Mouse (Mus musculus) embryo, embryonic 9.5 days (tissue): ENCODE results near the gene Ptgfrn.

Experiments used
- DNase-seq: peaks from one replicate; pipeline ENCODE4 v3.0.0-alpha.2; 2017; ENCODE audit errors: extremely low spot score

Gene Ptgfrn

DNA sequence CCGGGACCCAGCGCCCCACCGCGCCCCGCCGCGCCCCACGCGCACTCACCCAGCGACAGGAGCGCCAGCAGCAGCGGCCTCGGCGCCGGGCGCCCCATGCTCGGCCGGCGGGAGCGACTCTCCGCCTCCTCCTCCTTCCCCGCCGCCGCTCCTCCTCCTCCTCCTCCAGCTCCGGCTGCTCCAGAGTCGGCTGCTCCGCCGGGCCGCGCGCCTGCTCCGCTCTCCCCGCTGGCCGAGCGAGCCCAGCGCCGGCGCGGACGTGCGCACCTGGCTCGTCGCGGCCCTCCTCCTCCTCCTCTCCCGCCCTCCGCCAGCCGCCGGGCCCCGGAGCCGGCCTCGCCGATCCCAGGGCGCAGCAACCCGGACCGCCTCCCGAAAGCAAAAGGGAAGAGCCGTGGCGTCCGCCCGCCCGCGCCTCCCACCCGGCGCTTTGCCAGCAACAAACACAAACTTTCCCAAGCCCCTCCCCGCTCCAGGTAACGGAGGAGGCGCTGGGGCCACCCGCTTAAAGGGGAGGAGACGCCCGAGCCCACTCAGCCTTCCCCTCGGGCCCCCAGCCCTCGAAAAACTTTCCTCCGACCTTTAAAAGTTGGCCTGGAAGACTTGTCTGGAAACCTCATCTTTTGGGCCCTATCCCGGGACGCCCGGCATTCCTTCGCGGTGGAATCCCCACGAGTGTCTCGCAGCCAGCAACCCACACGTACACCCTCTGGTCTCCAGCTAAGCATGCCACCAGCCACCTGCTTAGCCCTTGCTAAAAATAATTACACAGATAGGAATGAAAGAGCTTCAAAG lies at the start of gene Ptgfrn:
Ptgfrn (minus strand) TSS at position 236 of the 795 bp plus-strand sequence.
- peak; percentile 86 for DNase-seq

DNA sequence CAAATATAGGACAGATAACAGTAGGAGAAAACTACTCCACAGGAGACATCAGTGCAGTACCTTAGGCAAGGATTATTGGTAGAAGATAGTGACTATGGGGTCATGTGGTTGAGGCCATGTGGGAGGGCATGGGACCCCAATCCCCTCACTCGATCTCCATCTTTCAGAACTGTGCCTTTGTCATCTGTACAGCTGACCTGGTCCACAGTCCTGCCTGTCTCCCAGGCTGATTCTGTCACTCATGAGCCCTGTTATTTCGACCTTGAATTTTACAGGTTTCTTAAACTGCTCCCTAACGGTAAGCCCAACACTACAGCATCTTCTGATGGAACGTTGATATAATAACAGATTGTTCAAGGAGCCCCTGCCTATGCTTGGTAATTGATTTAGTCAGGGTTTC lies 49.6 kb upstream of the Ptgfrn start:
- no peak for DNase-seq

DNA sequence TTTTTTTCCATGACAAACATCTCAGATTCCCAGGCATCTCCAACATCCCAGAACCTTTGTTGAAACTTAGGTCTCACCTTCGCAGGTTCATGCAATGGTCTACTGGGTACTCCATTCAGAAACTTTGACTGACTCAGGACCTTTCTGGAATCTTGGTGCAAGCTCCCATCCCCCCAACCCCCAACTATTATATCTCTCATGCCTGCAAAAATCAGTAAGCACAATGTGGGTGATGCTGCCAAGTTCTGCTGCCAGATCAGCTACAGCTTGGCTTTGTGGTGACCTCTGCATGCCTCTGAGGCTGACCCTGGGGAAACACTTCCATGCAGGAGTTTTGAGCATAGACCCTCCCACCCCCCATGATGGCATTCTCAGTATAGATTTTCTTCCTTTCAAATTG lies 44.0 kb upstream of the Ptgfrn start:
- no peak for DNase-seq

DNA sequence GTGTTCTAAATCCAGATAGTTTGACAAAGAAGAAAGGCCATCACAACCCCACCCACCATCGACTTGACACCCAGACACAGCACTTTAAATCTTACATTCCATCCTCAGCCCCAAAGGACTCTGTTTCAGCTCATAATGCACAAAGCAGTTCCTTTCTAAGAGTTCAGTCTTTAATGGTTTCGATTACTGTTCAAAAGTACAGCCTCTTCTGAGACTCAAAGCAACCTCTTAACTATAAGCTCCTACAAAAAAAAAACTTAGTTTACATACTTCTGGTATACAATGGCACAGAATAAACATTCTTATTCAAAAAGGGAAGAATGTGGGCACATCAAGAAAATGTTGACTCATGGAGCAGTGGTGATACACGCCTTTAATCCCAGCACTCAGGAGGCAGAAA lies 43.3 kb upstream of the Ptgfrn start:
- no peak for DNase-seq

DNA sequence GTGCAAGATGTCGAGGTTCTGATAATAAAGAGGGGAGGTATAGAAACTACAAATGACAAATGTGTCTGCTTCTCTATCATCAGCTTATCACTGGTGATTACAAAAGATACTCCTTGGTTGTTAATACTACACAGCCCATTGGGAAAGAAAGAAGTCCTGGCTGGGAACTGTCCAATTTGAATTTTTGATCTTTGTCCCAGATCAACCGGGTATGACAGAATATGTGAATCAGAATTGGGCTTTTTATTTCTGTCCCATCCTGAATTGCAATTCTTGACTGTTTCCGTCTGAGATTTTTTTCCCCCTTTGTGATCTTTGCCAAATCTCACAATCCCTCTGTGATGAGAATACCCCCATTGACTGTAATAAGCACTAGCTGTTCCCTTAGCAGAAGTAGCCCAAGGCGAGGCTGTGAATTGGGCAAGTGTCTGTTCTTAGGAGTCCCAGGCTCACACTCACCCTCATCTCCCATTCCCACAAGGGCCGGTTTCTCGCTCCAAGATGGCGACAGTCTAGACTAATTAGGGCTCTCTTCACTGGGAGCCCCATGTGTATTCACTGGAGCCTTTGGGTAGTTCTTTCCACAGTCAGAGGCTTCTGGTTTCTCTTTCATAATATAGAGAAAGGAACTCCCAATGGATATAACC lies 36.2 kb upstream of the Ptgfrn start:
- no peak for DNase-seq

DNA sequence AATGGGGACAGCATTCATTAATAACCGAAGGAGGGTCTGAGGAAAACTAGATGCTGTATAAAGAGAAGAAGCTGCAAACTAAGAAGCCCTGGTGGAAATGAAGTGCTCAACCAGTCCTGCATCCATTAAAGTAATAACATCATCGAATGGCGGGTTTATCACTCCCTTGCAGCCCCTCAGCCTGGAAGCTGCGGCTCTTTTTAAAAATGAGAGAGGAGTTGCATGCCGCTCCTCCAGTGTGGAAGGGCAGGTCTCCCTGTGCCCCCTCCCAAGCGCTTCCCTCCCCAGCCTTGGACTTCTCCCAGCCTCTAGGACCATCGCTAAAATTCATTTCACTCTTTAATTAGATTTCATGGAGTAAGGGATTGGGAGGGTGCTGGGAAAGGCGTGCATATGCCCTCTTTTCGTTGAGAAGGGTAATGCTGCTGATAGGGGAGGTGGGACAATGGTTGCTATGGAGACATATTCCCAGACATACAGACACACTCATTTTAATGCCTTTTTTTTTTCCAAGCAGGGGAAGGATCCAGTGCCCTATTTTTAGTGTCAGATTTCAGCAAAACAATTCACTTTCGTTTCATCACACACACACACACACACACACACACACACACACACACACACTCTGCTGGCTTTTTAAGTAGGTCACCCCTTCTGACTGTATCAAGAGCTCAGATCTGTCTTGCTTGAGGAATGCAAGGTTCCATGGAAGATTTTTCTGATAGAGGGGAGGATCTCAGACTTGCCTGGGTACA lies 35.4 kb upstream of the Ptgfrn start:
- DNase-seq, result no peak

DNA sequence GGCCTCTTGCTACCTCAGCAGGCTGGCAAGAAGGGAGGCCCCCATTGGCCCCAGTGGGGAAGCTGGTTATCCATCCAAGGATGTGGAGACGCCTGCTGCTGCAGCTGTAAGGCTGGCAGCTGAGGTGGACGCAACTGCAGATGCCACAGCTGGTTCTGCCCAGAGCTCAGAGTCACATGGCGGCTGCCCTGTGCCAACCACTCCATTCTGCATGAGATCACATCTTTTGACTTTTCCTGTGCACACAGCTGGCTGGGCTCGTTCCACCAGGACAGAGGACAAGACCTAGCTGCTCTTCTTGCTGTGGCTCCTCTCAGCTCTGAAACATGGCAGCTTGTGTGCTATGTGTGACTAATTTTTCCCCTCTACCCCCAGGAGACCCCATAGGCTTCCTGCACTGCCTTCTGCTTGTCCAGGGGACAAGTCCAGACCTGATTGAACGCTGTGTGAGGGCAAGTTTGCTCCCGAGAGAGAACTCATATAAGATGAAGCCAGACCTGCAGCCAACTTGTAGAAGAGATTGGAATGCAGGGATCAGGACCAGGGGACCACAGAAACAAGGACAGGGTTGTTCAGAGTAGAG lies 34.4 kb upstream of the Ptgfrn start:
- DNase-seq, result no peak

DNA sequence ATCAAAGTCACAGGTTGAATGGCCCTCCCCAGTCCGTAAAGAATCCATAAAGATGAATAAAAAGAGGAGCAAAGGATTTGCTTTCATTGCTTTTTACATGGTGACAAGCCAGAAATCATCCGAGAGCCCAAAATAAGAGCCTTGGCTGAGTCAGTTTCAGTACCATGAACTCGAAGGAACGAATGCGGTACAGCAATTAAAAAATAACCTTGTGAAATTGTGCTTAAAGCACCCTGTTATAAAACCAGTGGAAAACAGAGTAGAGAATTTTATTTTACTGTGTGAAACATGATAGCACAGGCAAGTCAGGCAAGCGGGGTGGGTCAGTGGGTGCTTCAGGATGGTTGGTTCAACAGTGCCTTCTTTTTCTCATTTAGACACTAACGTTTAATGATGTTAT lies 33.4 kb upstream of the Ptgfrn start:
- no peak for DNase-seq

DNA sequence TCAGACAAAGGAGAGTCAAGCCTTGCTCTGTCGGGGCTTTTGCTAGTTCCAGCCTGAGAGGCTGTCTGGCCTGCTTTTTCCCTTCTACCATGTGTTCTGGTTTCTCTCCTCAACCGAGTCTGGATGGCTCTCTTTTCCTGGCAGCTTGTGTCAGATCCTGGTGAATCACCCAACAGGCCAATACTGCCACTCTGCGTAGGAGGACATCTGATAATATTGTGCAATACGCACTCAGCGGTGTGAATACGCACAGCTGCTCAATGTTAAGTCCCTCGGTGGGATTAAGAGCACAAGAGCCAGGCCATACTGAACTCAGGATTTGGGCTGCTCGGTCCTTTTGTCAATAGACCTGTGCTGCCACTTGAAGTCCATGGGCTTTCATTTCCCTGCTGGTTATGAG lies 31.8 kb upstream of the Ptgfrn start:
- no peak for DNase-seq

DNA sequence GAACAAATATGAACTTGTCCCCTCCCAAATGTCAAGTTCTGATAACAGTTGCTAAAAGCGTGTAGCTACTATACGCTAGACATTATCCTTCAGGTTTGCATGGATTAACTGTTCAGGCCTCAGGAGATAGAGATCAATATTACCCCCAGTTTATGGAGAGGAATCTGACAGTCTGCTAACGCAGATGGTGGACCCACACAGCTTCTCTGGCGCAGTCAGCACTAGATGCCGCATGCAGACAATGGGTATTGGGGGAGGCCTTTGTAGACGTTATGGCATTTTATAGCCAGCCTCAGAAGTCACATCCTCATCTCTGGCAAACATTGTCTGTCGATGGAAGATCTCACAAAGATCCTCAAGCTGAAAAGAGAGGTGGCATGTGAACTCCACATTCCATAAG lies 29.9 kb upstream of the Ptgfrn start:
- no peak for DNase-seq

DNA sequence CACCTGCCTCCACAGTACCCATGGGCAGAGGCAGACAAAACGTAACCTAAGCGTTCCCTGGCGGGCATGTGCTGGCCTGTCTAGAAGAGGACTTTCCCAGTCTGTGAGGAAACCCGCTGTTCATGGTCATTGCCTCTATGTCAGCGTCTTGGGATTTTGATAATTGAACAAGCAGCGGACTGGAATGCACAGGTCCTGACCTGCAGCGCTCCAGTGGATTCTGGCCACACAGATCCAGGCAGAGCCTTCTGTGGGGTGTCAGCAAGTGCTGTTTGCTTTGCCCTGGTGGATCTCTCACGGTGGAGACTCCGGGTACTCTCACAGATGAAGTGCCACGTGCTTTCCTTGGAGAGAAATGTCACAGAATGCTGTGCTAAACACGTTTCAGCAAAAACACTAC lies 26.4 kb upstream of the Ptgfrn start:
- DNase-seq, result peak; percentile 44

DNA sequence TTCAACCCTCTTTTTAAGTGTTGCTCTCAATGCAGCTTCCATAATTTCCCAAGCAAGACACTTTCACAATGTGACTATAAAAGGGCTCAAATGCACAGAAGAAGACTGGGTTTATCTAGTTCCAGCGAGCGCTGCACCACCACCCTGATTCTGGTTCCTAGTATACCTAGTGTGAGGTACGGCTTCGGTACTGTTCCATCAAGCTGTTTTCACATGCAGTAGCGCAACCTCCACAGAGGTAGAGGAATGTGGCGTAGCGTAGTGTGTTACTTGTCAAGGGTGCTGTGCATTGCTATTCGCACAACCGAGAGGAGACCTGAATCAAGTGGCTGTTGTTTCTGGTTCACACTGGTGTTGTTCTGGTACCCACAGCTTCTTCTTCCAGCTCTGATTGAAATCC lies 24.8 kb upstream of the Ptgfrn start:
- DNase-seq, result no peak

DNA sequence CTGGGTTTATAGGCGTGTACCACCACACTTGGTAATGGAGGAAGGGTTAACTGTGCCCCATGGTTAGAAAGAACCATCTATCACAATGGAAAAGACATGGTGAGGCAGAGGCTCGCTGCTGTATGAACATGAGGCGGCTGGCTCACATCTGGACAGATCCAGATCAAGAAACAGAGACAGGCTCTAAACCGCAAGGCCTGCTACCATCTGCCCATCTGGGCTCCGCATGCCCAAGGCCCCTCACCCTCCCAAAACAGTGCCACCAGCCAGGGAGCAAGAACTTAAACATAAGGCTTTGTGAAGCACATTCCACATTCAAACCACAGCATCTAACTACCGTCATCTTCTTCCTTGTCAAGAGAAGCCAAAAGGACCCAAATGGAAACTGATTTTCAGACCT lies 22.9 kb upstream of the Ptgfrn start:
- DNase-seq, result no peak

DNA sequence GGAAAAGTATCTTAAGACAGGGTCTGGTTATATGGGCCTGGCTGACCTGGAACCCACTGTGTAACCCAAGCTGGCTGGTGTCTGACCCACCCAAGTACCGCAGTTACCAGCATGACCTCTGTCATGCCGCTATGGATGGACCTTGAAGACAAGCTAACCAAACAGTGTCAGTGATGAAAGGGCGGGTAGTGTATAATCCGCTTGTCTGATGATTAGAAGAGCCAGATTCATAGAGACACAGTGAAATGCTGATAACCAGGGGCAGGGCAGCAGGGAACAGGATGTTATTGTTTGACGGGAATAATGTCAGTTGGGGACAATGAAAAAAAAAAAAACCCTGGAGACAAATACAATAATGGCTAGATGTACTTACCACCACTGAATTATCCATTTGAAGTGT lies 21.7 kb upstream of the Ptgfrn start:
- no peak for DNase-seq

DNA sequence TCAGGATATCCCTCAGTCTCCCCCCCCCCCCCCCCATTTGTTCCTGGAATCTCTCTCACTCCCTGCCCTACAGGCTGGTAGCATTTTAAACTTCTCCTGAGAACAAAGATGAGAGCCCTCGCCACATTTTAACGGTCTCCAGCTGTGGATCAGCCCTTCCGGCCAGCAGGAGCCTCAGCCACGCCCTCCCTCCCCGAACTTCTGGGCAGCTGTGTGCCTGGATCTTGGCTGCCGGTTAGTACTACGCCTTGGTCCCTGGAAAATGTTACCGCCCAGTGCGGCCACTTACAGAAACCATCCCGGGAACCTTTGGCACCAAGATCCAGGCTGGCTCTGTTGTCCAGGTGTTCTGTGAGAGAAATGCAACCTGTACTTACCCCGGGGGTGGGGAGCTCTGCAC lies 20.4 kb upstream of the Ptgfrn start:
- peak; percentile 67 for DNase-seq

DNA sequence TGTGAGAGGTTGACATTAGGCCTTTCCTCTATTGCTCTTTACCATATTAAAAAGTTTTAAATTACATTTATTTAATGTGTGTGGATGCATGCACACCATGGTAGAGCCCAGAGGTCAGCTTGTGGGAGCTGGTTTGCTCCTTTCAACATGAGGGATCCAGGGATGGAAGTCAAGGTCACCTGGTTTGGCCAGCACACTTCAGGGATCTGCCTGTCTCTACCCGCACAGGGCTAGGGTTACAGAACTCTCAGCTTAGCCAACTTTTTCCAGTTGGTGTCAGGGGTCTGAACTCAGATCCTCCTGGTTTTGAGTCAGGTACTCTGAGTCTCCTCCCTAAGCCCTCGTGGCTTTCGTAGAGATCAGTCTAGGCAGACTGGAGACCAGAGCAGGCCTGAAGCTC lies 19.5 kb upstream of the Ptgfrn start:
- DNase-seq, result no peak

DNA sequence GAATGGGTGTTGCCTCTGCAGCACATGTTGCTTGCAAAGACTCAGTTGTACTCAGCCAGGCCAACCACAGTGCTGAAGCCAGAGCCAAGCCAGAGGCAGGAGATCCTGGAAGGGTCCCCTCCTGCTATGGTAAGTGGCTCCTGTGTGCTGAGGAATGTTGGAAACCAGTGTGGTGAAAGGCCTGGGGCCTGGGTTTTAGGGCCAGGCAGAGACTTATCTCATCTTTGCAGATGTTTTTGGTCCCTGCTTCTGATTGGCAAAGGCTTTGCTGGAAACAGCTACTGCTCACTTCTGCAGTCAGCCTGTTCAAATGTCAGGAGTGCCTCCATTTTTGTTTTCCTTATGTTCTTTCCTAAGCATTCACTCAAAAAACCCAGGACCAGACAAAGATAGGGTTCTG lies 19.0 kb upstream of the Ptgfrn start:
- DNase-seq, result no peak

DNA sequence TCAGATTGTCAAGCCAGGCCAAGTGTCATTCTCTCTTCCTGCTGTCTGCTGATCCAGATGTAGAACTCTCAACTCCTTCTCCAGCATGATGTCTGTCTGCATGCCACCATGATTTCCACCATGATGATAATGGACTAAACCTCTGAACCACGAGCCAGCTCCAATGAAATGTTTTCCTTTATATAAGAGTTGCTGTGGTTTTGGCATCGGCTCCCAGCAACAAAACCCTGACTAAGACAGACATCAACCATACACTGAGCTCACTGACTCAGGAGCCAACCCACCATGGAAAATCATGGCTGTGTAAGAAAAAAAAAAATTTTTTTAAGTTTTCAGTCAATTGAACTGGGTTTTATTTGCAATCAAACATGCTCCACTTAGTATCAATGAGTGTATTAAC lies 17.7 kb upstream of the Ptgfrn start:
- DNase-seq, result no peak

DNA sequence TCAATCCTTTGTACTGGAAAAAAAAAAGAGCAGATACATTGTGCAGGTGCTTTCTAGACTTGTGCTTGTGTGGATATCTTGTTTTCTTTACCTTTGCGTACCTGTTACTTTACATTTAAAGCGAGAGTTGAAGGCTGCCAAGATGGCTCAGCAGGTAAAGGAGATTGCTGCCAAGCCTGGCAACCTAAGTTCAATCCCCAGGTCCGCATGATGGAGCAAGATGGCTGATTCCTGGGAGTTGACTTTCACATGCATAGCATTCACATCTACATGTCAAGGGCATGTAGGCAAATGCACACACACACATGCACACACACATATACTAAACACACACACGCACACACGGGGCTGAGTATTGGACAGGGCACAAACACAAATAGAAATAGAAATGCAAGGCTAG lies 14.6 kb upstream of the Ptgfrn start:
- DNase-seq, result no peak

DNA sequence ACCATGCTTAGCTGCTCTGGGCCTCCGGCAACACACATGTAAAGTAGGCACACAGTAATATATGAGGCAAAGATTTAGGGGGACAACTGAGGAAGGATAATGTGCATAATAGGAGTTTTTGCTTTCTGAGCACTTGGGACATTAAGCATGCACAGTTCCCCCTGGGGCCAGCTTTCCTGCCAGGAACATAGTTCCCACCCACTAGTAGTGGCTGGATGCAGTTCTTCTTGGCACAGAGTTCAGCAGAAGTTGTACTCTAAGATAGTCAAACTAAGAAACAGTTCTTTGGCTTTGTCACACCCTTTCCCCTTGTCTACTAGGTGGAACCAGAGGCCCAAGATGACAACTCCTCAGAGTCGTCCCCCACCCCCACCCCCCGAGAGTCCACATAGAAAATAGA lies 12.4 kb upstream of the Ptgfrn start:
- DNase-seq, result no peak

DNA sequence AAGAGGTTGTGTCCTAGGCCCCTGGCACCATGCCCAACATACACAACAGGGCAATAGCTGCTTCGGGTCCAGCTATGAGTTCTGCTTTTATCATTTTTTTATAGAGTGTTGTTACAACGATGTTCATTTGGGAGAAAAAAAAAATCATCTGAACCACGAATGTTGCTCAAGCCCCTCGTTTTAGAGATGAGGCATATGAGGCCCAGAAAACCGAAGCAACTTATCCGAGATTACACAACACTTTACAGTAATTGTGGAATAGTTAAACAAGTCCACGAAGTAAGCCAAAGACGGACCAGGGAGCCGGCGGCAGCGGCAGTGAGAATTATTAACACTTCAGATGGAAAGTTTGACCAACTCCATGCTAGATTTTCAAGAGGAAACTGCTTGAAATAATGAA lies 7.7 kb upstream of the Ptgfrn start:
- DNase-seq, result no peak

DNA sequence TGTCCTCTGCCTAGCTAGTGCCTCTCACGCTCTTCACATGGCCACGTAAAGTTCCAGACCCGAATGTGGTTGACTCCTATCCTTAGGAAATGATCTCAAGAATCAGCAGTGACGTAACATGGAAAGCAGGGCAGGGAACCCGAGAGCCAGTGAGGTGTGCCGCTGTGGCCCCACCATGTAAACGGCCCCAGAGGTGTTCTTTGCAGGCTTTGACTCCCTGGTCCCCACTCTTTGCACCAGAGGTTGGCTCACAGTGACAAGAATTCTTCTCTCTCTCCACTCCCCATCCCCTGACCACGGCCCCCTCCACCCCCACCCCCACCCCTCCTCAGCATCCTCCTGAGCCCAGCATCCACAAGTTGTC lies 7.3 kb upstream of the Ptgfrn start:
- DNase-seq, result no peak
